Mouse (Mus musculus): Measurements from ENCODE around the gene 1810049J17Rik. TPM values are rescaled to one million over a fixed set of nuclear protein-coding genes. Genes with fewer than 3 reads are reported as not detected.

Gene 1810049J17Rik
- polyA plus RNA-seq, 1 experiment from 2014 or later, result 0.33 TPM

GRCm38 (mm10) chr15:12306188-12307071, 15.3 kb downstream of the 1810049J17Rik start:
- Histone ChIP-seq H3K27me3 (replicated peaks; ENCODE audit: insufficient read depth, low read length) (no peaks in the 10 kb centered on the region), H3K36me3 (ENCODE audit: insufficient read depth, low read length) (no peaks in the 10 kb centered on the region), H3K4me2 (replicated peaks; ENCODE audit: low read depth, low read length) (no peak overlapping the region), H3K4me1 (ENCODE audit: insufficient read depth, low read depth, low read length) (peaks cover 3% of the 10 kb centered on the region; the same call in 1 of the 2 replicates), H3K27ac (ENCODE audit: low read length) (no peak overlapping the region), H3K9ac (replicated peaks; ENCODE audit: low read depth) (no peak overlapping the region), H3K9me3 (ENCODE audit: low read length) (no peaks in the 10 kb centered on the region), H3K4me3 (ENCODE audit: low read depth, low read length) (no peak overlapping the region)
- DNase-seq (ENCODE audit: low spot score), result peak; percentile 36
- 24% methylated on average over 8 of the region's 8 CpGs for WGBS
- TF ChIP-seq EP300 (IDR thresholded peaks at IDR 0.05) (no peak), CTCF (IDR thresholded peaks at IDR 0.05) (no peak)
- peak; percentile 30; the same call in 1 of the 2 replicates for ATAC-seq

- ATAC-seq, result no peak
- Histone ChIP-seq H3K4me3 (ENCODE audit: low read depth, low read length) (no peak overlapping the region), H3K9me3 (ENCODE audit: low read length) (no peaks in the 10 kb centered on the region), H3K4me2 (replicated peaks; ENCODE audit: low read depth, low read length) (no peak overlapping the region), H3K27ac (ENCODE audit: low read length) (no peak overlapping the region), H3K36me3 (ENCODE audit: insufficient read depth, low read length) (no peaks in the 10 kb centered on the region), H3K9ac (replicated peaks; ENCODE audit: low read depth) (no peak overlapping the region), H3K27me3 (replicated peaks; ENCODE audit: insufficient read depth, low read length) (no peaks in the 10 kb centered on the region), H3K4me1 (ENCODE audit: insufficient read depth, low read depth, low read length) (peaks cover 3% of the 10 kb centered on the region; the same call in 1 of the 2 replicates)
- DNase-seq (ENCODE audit: low spot score), result no peak
- WGBS, result 65% methylated on average over 5 of the region's 6 CpGs
- TF ChIP-seq EP300 (IDR thresholded peaks at IDR 0.05) (no peak), CTCF (IDR thresholded peaks at IDR 0.05) (no peak)
These were observed 19.9 kb downstream of the 1810049J17Rik start for GRCm38 (mm10) chr15:12301771-12302170.

DNA sequence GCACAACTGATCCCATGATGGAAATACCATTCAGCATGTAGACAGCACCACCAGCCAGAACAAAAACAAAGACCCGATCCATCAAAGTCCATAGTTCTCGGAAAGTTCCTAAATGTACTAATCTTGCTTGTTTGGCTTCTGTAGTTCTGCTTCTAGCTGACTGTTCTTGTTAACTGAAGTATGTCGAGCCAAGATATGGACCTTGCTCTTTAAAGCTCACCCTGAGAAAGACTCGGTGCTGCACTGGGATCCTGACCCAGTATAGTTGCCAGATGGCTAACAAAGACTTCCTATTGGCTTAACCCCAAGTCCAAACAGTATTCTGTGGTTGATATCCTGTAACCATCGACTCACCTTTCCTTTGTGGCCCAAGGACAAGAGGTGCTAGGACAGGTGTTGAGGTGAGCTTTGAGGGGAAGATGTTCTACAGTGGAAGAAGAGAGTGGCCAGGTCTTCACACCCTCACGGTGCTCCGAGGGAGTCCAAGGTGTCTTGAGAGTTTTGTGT, 23.4 kb downstream of the 1810049J17Rik start:
- H3K27me3 ChIP-seq (replicated peaks; ENCODE audit: insufficient read depth, low read length), result no peaks in the 10 kb centered on the region
- TF ChIP-seq EP300 (IDR thresholded peaks at IDR 0.05), result no peak
- no peak for TF ChIP-seq CTCF (IDR thresholded peaks at IDR 0.05)
- H3K27ac ChIP-seq (ENCODE audit: low read length), result no peak overlapping the region
- ATAC-seq (no peak), DNase-seq (ENCODE audit: low spot score) (no peak)
- no peak overlapping the region for H3K9ac ChIP-seq (replicated peaks; ENCODE audit: low read depth)
- no peaks in the 10 kb centered on the region for H3K4me1 ChIP-seq (ENCODE audit: insufficient read depth, low read depth, low read length)
- no peaks in the 10 kb centered on the region for H3K9me3 ChIP-seq (ENCODE audit: low read length)
- no peak overlapping the region for H3K4me2 ChIP-seq (replicated peaks; ENCODE audit: low read depth, low read length)
- WGBS, result 72% methylated on average over 7 of the region's 7 CpGs
- H3K4me3 ChIP-seq (ENCODE audit: low read depth, low read length), result no peak overlapping the region
- H3K36me3 ChIP-seq (ENCODE audit: insufficient read depth, low read length), result no peaks in the 10 kb centered on the region

DNA sequence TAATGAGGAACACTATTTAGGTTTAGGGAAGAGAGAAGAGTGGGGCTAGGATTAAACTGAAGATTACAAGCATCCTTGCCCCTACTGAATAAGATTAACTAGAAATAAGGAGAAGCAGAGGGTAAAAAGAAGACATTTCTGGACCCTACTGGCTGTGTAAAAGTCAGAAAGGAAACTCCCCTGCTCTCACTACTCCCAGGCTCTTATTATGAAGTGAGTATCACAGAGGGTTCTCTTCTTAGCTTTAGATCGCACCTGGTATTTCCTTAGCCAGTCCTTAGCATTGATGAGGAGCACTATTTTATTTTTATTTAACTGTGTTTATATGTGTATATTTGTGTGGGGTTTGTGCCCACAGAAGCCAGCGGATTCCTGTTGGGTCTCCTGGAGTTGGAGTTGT, 25.5 kb downstream of the 1810049J17Rik start:
- H3K9ac ChIP-seq (replicated peaks; ENCODE audit: low read depth), result no peak overlapping the region
- ATAC-seq (no peak), DNase-seq (ENCODE audit: low spot score) (no peak)
- H3K27ac ChIP-seq (ENCODE audit: low read length), result no peak overlapping the region
- H3K36me3 ChIP-seq (ENCODE audit: insufficient read depth, low read length), result no peaks in the 10 kb centered on the region
- WGBS, result 53% methylated on average over 2 of the region's 2 CpGs
- no peaks in the 10 kb centered on the region for H3K9me3 ChIP-seq (ENCODE audit: low read length)
- no peak overlapping the region for H3K4me2 ChIP-seq (replicated peaks; ENCODE audit: low read depth, low read length)
- H3K4me1 ChIP-seq (ENCODE audit: insufficient read depth, low read depth, low read length), result no peaks in the 10 kb centered on the region
- H3K4me3 ChIP-seq (ENCODE audit: low read depth, low read length), result no peak overlapping the region
- no peaks in the 10 kb centered on the region for H3K27me3 ChIP-seq (replicated peaks; ENCODE audit: insufficient read depth, low read length)
- TF ChIP-seq CTCF (IDR thresholded peaks at IDR 0.05) (no peak), EP300 (IDR thresholded peaks at IDR 0.05) (no peak)

DNA sequence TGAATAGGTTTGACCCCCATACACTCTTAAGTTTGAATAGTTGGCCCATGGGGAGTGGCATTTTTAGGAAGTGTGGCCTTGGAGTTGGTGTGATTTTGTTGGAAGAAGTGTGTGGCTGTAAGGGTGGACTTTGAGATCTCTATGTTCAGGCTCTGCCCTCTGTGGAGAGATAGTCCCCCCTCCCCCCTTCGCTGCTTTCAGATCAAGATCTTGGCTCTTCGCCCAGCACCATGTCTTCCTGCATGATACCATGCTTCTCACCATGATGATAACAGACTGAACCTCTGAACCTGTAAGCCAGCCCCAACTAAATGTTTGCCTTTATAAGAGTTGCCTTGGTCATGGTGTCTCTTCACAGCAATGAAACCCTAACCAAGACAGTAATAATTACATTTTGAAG, 29.9 kb downstream of the 1810049J17Rik start:
- ATAC-seq (no peak), DNase-seq (ENCODE audit: low spot score) (no peak)
- no peak overlapping the region for H3K27ac ChIP-seq (ENCODE audit: low read length)
- no peaks in the 10 kb centered on the region for H3K9me3 ChIP-seq (ENCODE audit: low read length)
- no peak overlapping the region for H3K4me3 ChIP-seq (ENCODE audit: low read depth, low read length)
- TF ChIP-seq CTCF (IDR thresholded peaks at IDR 0.05) (no peak), EP300 (IDR thresholded peaks at IDR 0.05) (no peak)
- H3K4me2 ChIP-seq (replicated peaks; ENCODE audit: low read depth, low read length), result no peak overlapping the region
- 75% methylated on average over 2 of the region's 2 CpGs for WGBS
- no peaks in the 10 kb centered on the region for H3K36me3 ChIP-seq (ENCODE audit: insufficient read depth, low read length)
- no peaks in the 10 kb centered on the region for H3K4me1 ChIP-seq (ENCODE audit: insufficient read depth, low read depth, low read length)
- H3K27me3 ChIP-seq (replicated peaks; ENCODE audit: insufficient read depth, low read length), result no peaks in the 10 kb centered on the region
- no peak overlapping the region for H3K9ac ChIP-seq (replicated peaks; ENCODE audit: low read depth)

- no peak for TF ChIP-seq EP300 (IDR thresholded peaks at IDR 0.05)
- TF ChIP-seq CTCF (IDR thresholded peaks at IDR 0.05), result no peak
- Histone ChIP-seq H3K36me3 (ENCODE audit: insufficient read depth, low read length) (no peaks in the 10 kb centered on the region), H3K27ac (ENCODE audit: low read length) (no peak overlapping the region), H3K4me2 (replicated peaks; ENCODE audit: low read depth, low read length) (no peak overlapping the region), H3K9ac (replicated peaks; ENCODE audit: low read depth) (no peak overlapping the region), H3K4me3 (ENCODE audit: low read depth, low read length) (no peak overlapping the region), H3K27me3 (replicated peaks; ENCODE audit: insufficient read depth, low read length) (no peaks in the 10 kb centered on the region), H3K9me3 (ENCODE audit: low read length) (no peaks in the 10 kb centered on the region), H3K4me1 (ENCODE audit: insufficient read depth, low read depth, low read length) (no peaks in the 10 kb centered on the region; the same call in 1 of the 2 replicates)
- 79% methylated on average over 7 of the region's 7 CpGs for WGBS
- DNase-seq (ENCODE audit: low spot score), result no peak
- ATAC-seq, result no peak
These were observed 31.4 kb downstream of the 1810049J17Rik start for GRCm38 (mm10) chr15:12290330-12290729.

Measured in lung, postnatal 0 days (tissue).